Mouse (Mus musculus): ENCODE measurements around the gene Polr1d.

Polr1d gene

GRCm38 (mm10) chr5:147076799-147077165 is at the start of gene Polr1d:
Polr1d (plus strand) TSS chr5:147077050.
- no peak for DNase-seq (ENCODE audit: low spot score)

- DNase-seq (ENCODE audit: low spot score): no peak
These were observed 45.6 kb upstream of the Polr1d start for GRCm38 (mm10) chr5:147031281-147031680.

- no peak for DNase-seq (ENCODE audit: low spot score)
These were observed 43.7 kb upstream of the Polr1d start for GRCm38 (mm10) chr5:147033155-147033554.

- no peak for DNase-seq (ENCODE audit: low spot score)
These were observed 42.6 kb upstream of the Polr1d start for GRCm38 (mm10) chr5:147034283-147034682.

- DNase-seq (ENCODE audit: low spot score): no peak
These were observed 41.5 kb upstream of the Polr1d start for GRCm38 (mm10) chr5:147035301-147035700.

- DNase-seq (ENCODE audit: low spot score): no peak
These were observed 40.8 kb upstream of the Polr1d start for GRCm38 (mm10) chr5:147036028-147036427.

- DNase-seq (ENCODE audit: low spot score): no peak
These were observed 40.2 kb upstream of the Polr1d start for GRCm38 (mm10) chr5:147036661-147037060.

- DNase-seq (ENCODE audit: low spot score): no peak
These were observed 39.2 kb upstream of the Polr1d start for GRCm38 (mm10) chr5:147037601-147038000.

GRCm38 (mm10) chr5:147039394-147039793 is 37.5 kb upstream of the Polr1d start:
- DNase-seq (ENCODE audit: low spot score): no peak

- no peak for DNase-seq (ENCODE audit: low spot score)
These were observed 34.6 kb upstream of the Polr1d start for GRCm38 (mm10) chr5:147041965-147042937.

- no peak for DNase-seq (ENCODE audit: low spot score)
These were observed 33.5 kb upstream of the Polr1d start for GRCm38 (mm10) chr5:147043240-147043844.

GRCm38 (mm10) chr5:147045311-147045710 is 31.5 kb upstream of the Polr1d start:
- DNase-seq (ENCODE audit: low spot score): no peak

GRCm38 (mm10) chr5:147045929-147046328 is 30.9 kb upstream of the Polr1d start:
- no peak for DNase-seq (ENCODE audit: low spot score)

- DNase-seq (ENCODE audit: low spot score): no peak
These were observed 27.2 kb upstream of the Polr1d start for GRCm38 (mm10) chr5:147049544-147050209.

- DNase-seq (ENCODE audit: low spot score): no peak
These were observed 25.9 kb upstream of the Polr1d start for GRCm38 (mm10) chr5:147050816-147051499.

- DNase-seq (ENCODE audit: low spot score): no peak
These were observed 25.1 kb upstream of the Polr1d start for GRCm38 (mm10) chr5:147051500-147052308.

- DNase-seq (ENCODE audit: low spot score): no peak
These were observed 24.6 kb upstream of the Polr1d start for GRCm38 (mm10) chr5:147052309-147052558.

- DNase-seq (ENCODE audit: low spot score): no peak
These were observed 23.8 kb upstream of the Polr1d start for GRCm38 (mm10) chr5:147053071-147053470.

- DNase-seq (ENCODE audit: low spot score): no peak
These were observed 23.4 kb upstream of the Polr1d start for GRCm38 (mm10) chr5:147053481-147053880.

GRCm38 (mm10) chr5:147054328-147054727 is 22.5 kb upstream of the Polr1d start:
- DNase-seq (ENCODE audit: low spot score): no peak

- no peak for DNase-seq (ENCODE audit: low spot score)
These were observed 22.0 kb upstream of the Polr1d start for GRCm38 (mm10) chr5:147054747-147055270.

Data from c-Kit-positive CD71-positive TER-119-positive erythroid progenitor cells, embryonic 14.5 days (primary cell).